9 mouse cellular contexts compared by ENCODE assay signal in genomic region chr14:21120473-21120872, GRCm38 (mm10).
A peak's percentile ranks its signal among the peaks of the same experiment; 100 is the strongest.
DNase-seq lines count a peak whose midpoint lies in the region; ATAC-seq and TF ChIP-seq lines count a peak whose summit lies in the region.
"Had no signal": no experiment of that assay in that cellular context is flagged by ENCODE, and none has a peak within 500 bp of the region (broad histone marks: within the 10 kb centered on the region; RNA-seq: fewer than 3 reads in every experiment).

No protein-coding gene starts in this region.

- 45% methylated on average over 3 of the region's 3 CpGs for WGBS in hindbrain, embryonic 14.5 days
- WGBS in hindbrain, embryonic 16.5 days: 44% methylated on average over 3 of the region's 3 CpGs
- 27% methylated on average over 3 of the region's 3 CpGs for WGBS in thymus, adult 2 months

- no peak for TF ChIP-seq CTCF in thymus, adult 2 months (IDR thresholded peaks at IDR 0.05; ENCODE audit: borderline replicate concordance, control insufficient read depth, extremely low read depth, insufficient read depth, low read length, poor library complexity)
- peak; percentile 17; the same call in 1 of the 2 replicates for TF ChIP-seq CTCF in brain, embryonic 14.5 days (IDR thresholded peaks at IDR 0.05; ENCODE audit: borderline replicate concordance, extremely low read depth, insufficient read depth, insufficient read length)

- H3K27me3 ChIP-seq in hindbrain, embryonic 14.5 days (ENCODE audit: control insufficient read depth, insufficient read depth, low read length): no peaks in the 10 kb centered on the region
- no peaks in the 10 kb centered on the region for H3K27me3 ChIP-seq in hindbrain, embryonic 16.5 days (replicated peaks; ENCODE audit: control insufficient read depth, insufficient read depth, low read length)
- H3K27me3 ChIP-seq in thymus, adult 2 months (ENCODE audit: control insufficient read depth, insufficient read depth, low read length): no peaks in the 10 kb centered on the region
- H3K27me3 ChIP-seq: embryonic facial prominence, embryonic 13.5 days had no signal

- H3K27ac ChIP-seq in hindbrain, embryonic 14.5 days: no peak overlapping the region
- H3K27ac ChIP-seq in hindbrain, embryonic 16.5 days (ENCODE audit: low read depth, low read length): no peak overlapping the region
- no peak overlapping the region for H3K27ac ChIP-seq in thymus, adult 2 months (ENCODE audit: control insufficient read depth, insufficient read depth, low read length)
- H3K27ac ChIP-seq: embryonic facial prominence, embryonic 13.5 days had no signal

- no peak overlapping the region for H3K4me2 ChIP-seq in hindbrain, embryonic 14.5 days (replicated peaks)
- H3K4me2 ChIP-seq in hindbrain, embryonic 16.5 days (ENCODE audit: low read length): no peak overlapping the region
- H3K4me2 ChIP-seq: embryonic facial prominence, embryonic 13.5 days had no signal

- TF ChIP-seq POLR2A in thymus, adult 2 months (IDR thresholded peaks at IDR 0.05; ENCODE audit: control insufficient read depth, extremely low read depth, insufficient read depth, low read length, poor library complexity): no peak
- no peak for TF ChIP-seq POLR2A in brain, embryonic 14.5 days (IDR thresholded peaks at IDR 0.05; ENCODE audit: borderline replicate concordance, extremely low read depth, insufficient read depth, insufficient read length, poor library complexity, severe bottlenecking)

- H3K4me3 ChIP-seq in hindbrain, embryonic 14.5 days (replicated peaks; ENCODE audit: low read length): no peak overlapping the region
- H3K4me3 ChIP-seq in hindbrain, embryonic 16.5 days (ENCODE audit: low read length): no peak overlapping the region
- H3K4me3 ChIP-seq in thymus, adult 2 months (ENCODE audit: control insufficient read depth, insufficient read depth, low read length): no peak overlapping the region
- H3K4me3 ChIP-seq: embryonic facial prominence, embryonic 13.5 days had no signal

- no peaks in the 10 kb centered on the region for H3K4me1 ChIP-seq in hindbrain, embryonic 14.5 days (replicated peaks; ENCODE audit: control insufficient read depth, insufficient read depth, low read length)
- H3K4me1 ChIP-seq in hindbrain, embryonic 16.5 days (ENCODE audit: control insufficient read depth, insufficient read depth, low read depth, low read length): no peaks in the 10 kb centered on the region
- H3K4me1 ChIP-seq in thymus, adult 2 months (replicated peaks; ENCODE audit: control insufficient read depth, insufficient read depth, low read length): no peaks in the 10 kb centered on the region
- H3K4me1 ChIP-seq: embryonic facial prominence, embryonic 13.5 days had no signal

- no peak overlapping the region for H3K9ac ChIP-seq in hindbrain, embryonic 14.5 days
- H3K9ac ChIP-seq in hindbrain, embryonic 16.5 days (ENCODE audit: low read depth, low read length): no peak overlapping the region
- H3K9ac ChIP-seq: embryonic facial prominence, embryonic 13.5 days had no signal

- ATAC-seq in hindbrain, embryonic 14.5 days (ENCODE audit: low FRiP score): no peak
- no peak for ATAC-seq in hindbrain, embryonic 16.5 days

- no peaks in the 10 kb centered on the region for H3K36me3 ChIP-seq in hindbrain, embryonic 14.5 days (replicated peaks; ENCODE audit: control insufficient read depth, insufficient read depth)
- no peaks in the 10 kb centered on the region for H3K36me3 ChIP-seq in hindbrain, embryonic 16.5 days (ENCODE audit: control insufficient read depth, insufficient read depth, low read length)
- no peaks in the 10 kb centered on the region for H3K36me3 ChIP-seq in thymus, adult 2 months (ENCODE audit: control insufficient read depth, insufficient read depth, low read length)

- peak; percentile 87 for DNase-seq in hindbrain, embryonic 14.5 days (ENCODE audit: low spot score)
- peak; percentile 19 for DNase-seq in thymus, adult 2 months
- DNase-seq in thymus, adult 18-20 months: no peak
- DNase-seq in brain, embryonic 14.5 days (ENCODE audit: low read depth): peak; percentile 90
- peak; percentile 51 to 71 for DNase-seq in heart, postnatal 14 days
- DNase-seq in right cerebral cortex, postnatal 14 days: peak; percentile 39
- no peak for DNase-seq in yolk sac, embryonic 10.5 days (ENCODE audit: low spot score)

- intact Hi-C loops in heart, postnatal 14 days (cut with DNase I): loop anchor here (5.0 to 10.0 kb wide), 2 partner anchors 622 to 724 kb away; partner anchors contain the start of gene Comtd1

- no peaks in the 10 kb centered on the region for H3K9me3 ChIP-seq in hindbrain, embryonic 14.5 days (ENCODE audit: control insufficient read depth, low read length)
- H3K9me3 ChIP-seq in hindbrain, embryonic 16.5 days (ENCODE audit: control insufficient read depth, low read length): no peaks in the 10 kb centered on the region
- H3K9me3 ChIP-seq: embryonic facial prominence, embryonic 13.5 days had no signal

Comparison
In these comparisons a context has a peak if more than half of its experiments do, and no peak if none do; other contexts are left out.
1. DNase-seq: peak in hindbrain, embryonic 14.5 days (single experiment), thymus, adult 2 months (single experiment), brain, embryonic 14.5 days (single experiment), heart, postnatal 14 days (2 of 2) and right cerebral cortex, postnatal 14 days (single experiment); none in thymus, adult 18-20 months (0 of 2) and yolk sac, embryonic 10.5 days (single experiment).